Mouse (Mus musculus) MEL (cell line): ENCODE measurements around the gene Kcnt2. TPM values are rescaled to one million over a fixed set of nuclear protein-coding genes. Genes with fewer than 3 reads are reported as not detected.

ENCODE experiments used
- DNase-seq: peaks from one replicate; pipeline ENCODE4 v3.0.0; 2011; ENCODE audit warnings: low read depth, low spot score
- H3K27ac ChIP-seq: 2 replicates; pipeline ENCODE4 v1.5.1; 2012; ENCODE audit warnings: low read depth, mild to moderate bottlenecking, control low read depth, low read length, moderate library complexity; ENCODE audit not compliant: control insufficient read depth
- H3K27me3 ChIP-seq, 2 experiments: fragments of 150-350 bp in 1 of 2; sonication (generic) in 1 of 2; 2 replicates each; pipeline ENCODE4 v1.6.1; 2012; ENCODE audit warnings: low read length in 2 of 2, mild to moderate bottlenecking in 2 of 2, improper control_type of control experiment in 1 of 2, moderate library complexity in 1 of 2; ENCODE audit not compliant: insufficient read depth in 2 of 2, control insufficient read depth in 1 of 2
- H3K36me3 ChIP-seq, 2 experiments: 2 replicates each; pipeline ENCODE4 v1.6.1; 2012 to 2014; ENCODE audit warnings: low read length in 2 of 2, improper control_type of control experiment in 1 of 2, inconsistent platforms in 1 of 2, mild to moderate bottlenecking in 1 of 2; ENCODE audit not compliant: insufficient read depth in 2 of 2, control insufficient read depth in 1 of 2
- H3K4me1 ChIP-seq, 2 experiments: fragments of 150-350 bp in 1 of 2; sonication (generic) in 1 of 2; 2 replicates each; pipeline ENCODE4 v1.6.1; 2012; ENCODE audit warnings: low read length in 2 of 2, improper control_type of control experiment in 1 of 2, mild to moderate bottlenecking in 1 of 2; ENCODE audit not compliant: insufficient read depth in 2 of 2, control insufficient read depth in 1 of 2
- H3K4me3 ChIP-seq, 2 experiments: fragments of 150-350 bp in 1 of 2; sonication (generic) in 1 of 2; 2 replicates each; pipeline ENCODE4 v1.5.1; 2012; ENCODE audit warnings: low read depth in 2 of 2, low read length in 2 of 2, mild to moderate bottlenecking in 2 of 2, moderate library complexity in 2 of 2, control low read depth in 1 of 2, improper control_type of control experiment in 1 of 2; ENCODE audit not compliant: control insufficient read depth in 1 of 2, insufficient read depth in 1 of 2
- H3K79me2 ChIP-seq: 2 replicates; pipeline ENCODE4 v1.6.1; 2012; ENCODE audit warnings: mild to moderate bottlenecking, low read length, moderate library complexity; ENCODE audit not compliant: control insufficient read depth, poor library complexity, insufficient read depth
- H3K9ac ChIP-seq: 2 replicates; pipeline ENCODE4 v1.6.1; 2012; ENCODE audit warnings: low read depth, mild to moderate bottlenecking, control low read depth, low read length, moderate library complexity; ENCODE audit not compliant: control insufficient read depth, poor library complexity, severe bottlenecking
- H3K9me3 ChIP-seq: fragments of 150-350 bp; sonication (generic); replicated peaks from 2 replicates; pipeline ENCODE4 v1.6.1; 2012; ENCODE audit warnings: mild to moderate bottlenecking, low read length, improper control_type of control experiment, moderate library complexity; ENCODE audit not compliant: insufficient read depth
- CTCF ChIP-seq, 3 experiments: IDR thresholded peaks in 2 of 3; conservative IDR thresholded peaks in 1 of 3; 2 replicates each; pipeline ENCODE4 v1.5.1; 2011 to 2012; ENCODE audit warnings: low read length in 3 of 3, low read depth in 2 of 3, mild to moderate bottlenecking in 2 of 3, improper control_type of control experiment in 1 of 3, inconsistent platforms in 1 of 3, mixed read lengths in 1 of 3, moderate library complexity in 1 of 3; ENCODE audit not compliant: control insufficient read depth in 1 of 3, insufficient read depth in 1 of 3, poor library complexity in 1 of 3, severe bottlenecking in 1 of 3
- GABPA ChIP-seq: IDR thresholded peaks from 2 replicates; pipeline ENCODE4 v1.6.1; 2012; ENCODE audit warnings: low read depth, mild to moderate bottlenecking, inconsistent platforms, low read length, improper control_type of control experiment, moderate library complexity
- GATA1 ChIP-seq: IDR thresholded peaks from 2 replicates; pipeline ENCODE4 v1.6.1; 2011; ENCODE audit warnings: low read depth, low read length, improper control_type of control experiment
- HCFC1 ChIP-seq: IDR thresholded peaks from 2 replicates; pipeline ENCODE4 v1.6.1; 2012; ENCODE audit warnings: low read depth, mild to moderate bottlenecking, inconsistent platforms, low read length, improper control_type of control experiment, moderate library complexity
- MAZ ChIP-seq: IDR thresholded peaks from 2 replicates; pipeline ENCODE4 v1.6.1; 2012; ENCODE audit warnings: low read depth, mild to moderate bottlenecking, inconsistent platforms, low read length, improper control_type of control experiment
- MEF2A ChIP-seq: IDR thresholded peaks from 2 replicates; pipeline ENCODE4 v1.6.1; 2014; ENCODE audit warnings: low read depth, mild to moderate bottlenecking, inconsistent platforms, low read length, improper control_type of control experiment; ENCODE audit not compliant: poor library complexity, insufficient replicate concordance, severe bottlenecking; ENCODE audit errors: extremely low read depth
- MXI1 ChIP-seq: IDR thresholded peaks from 2 replicates; pipeline ENCODE4 v1.6.1; 2011; ENCODE audit warnings: mild to moderate bottlenecking, low read depth, low read length, improper control_type of control experiment
- NELFE ChIP-seq: IDR thresholded peaks from 2 replicates; pipeline ENCODE4 v1.6.1; 2011; ENCODE audit warnings: low read depth, low read length, improper control_type of control experiment
- NRF1 ChIP-seq: IDR thresholded peaks from 2 replicates; pipeline ENCODE4 v1.6.1; 2014; ENCODE audit warnings: low read depth, mild to moderate bottlenecking, inconsistent platforms, low read length, improper control_type of control experiment, moderate library complexity; ENCODE audit not compliant: poor library complexity, insufficient read depth, severe bottlenecking
- POLR2AphosphoS2 ChIP-seq: IDR thresholded peaks from 2 replicates; pipeline ENCODE4 v1.6.1; 2011; ENCODE audit warnings: low read length, improper control_type of control experiment
- RAD21 ChIP-seq: IDR thresholded peaks from 2 replicates; pipeline ENCODE4 v1.6.1; 2011; ENCODE audit warnings: mild to moderate bottlenecking, low read depth, low read length, improper control_type of control experiment
- SMC3 ChIP-seq: IDR thresholded peaks from 2 replicates; pipeline ENCODE4 v1.6.1; 2011; ENCODE audit warnings: low read depth, low read length, improper control_type of control experiment
- TCF12 ChIP-seq: IDR thresholded peaks from 2 replicates; pipeline ENCODE4 v1.6.1; 2014; ENCODE audit warnings: low read depth, mild to moderate bottlenecking, inconsistent platforms, low read length, improper control_type of control experiment, moderate library complexity
- UBTF ChIP-seq: IDR thresholded peaks from 2 replicates; pipeline ENCODE4 v1.6.1; 2012; ENCODE audit warnings: low read depth, mild to moderate bottlenecking, inconsistent platforms, low read length, improper control_type of control experiment, moderate library complexity, borderline replicate concordance; ENCODE audit not compliant: insufficient read depth
- ZC3H11A ChIP-seq: IDR thresholded peaks from 2 replicates; pipeline ENCODE4 v1.6.1; 2012; ENCODE audit warnings: low read depth, mild to moderate bottlenecking, inconsistent platforms, low read length, improper control_type of control experiment
- ZNF384 ChIP-seq: IDR thresholded peaks from 2 replicates; pipeline ENCODE4 v1.6.1; 2012; ENCODE audit warnings: low read depth, mild to moderate bottlenecking, inconsistent platforms, low read length, improper control_type of control experiment
- polyA plus RNA-seq, 2 experiments: library from polyadenylated mRNA; stranded (reverse) in 1 of 2; unstranded in 1 of 2; fragments of >175 nt in 1 of 2; fragments of >200 nt in 1 of 2; gene quantifications; 2 replicates each; pipeline versions ENCODE4 v1.2.1 to v1.2.4; 2012; ENCODE audit warnings: low replicate concordance in 2 of 2, low read depth in 1 of 2; ENCODE audit not compliant: insufficient read length in 2 of 2, insufficient read depth in 1 of 2, missing spikeins in 1 of 2
- total RNA-seq: library from RNA; depleted of rRNA; stranded (reverse); fragments of 300-350 nt; gene quantifications from 2 replicates; pipeline ENCODE4 v1.2.3, GENCODE M21; 2012

Kcnt2 gene
- total and polyA plus RNA-seq, 3 experiments: not detected

DNA sequence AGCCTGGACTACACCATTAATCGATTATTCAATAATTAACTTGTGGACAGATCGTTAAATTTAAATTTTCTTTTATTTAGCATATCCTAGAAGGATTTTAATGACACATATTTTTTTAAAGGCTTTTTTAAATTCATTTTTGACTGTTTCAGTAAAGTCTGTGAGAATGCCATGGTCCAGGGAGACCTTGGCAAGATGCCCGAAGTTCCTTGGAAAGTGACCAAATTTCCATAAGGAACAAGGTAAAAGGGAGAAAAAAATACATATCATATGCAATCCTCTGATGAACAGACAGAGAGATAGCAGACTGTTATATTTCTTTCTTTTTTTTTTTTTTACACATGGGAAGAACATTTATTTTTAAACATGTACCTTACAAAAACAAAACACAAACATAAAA lies 296.1 kb downstream of the Kcnt2 start:
- Histone ChIP-seq H3K27me3 (no peaks in the 10 kb centered on the region), H3K4me3 (no peak overlapping the region), H3K27ac (no peak overlapping the region), H3K9me3 (no peaks in the 10 kb centered on the region), H3K36me3 (peaks cover 0 to 4% of the 10 kb centered on the region in 2 experiments; a peak in 2 of 4 replicates), H3K4me1 (peaks cover 0 to 2% of the 10 kb centered on the region in 2 experiments; a peak in 1 of 4 replicates), H3K79me2 (no peaks in the 10 kb centered on the region), H3K9ac (no peak overlapping the region)
- no peak for DNase-seq
- TF ChIP-seq NRF1 (no peak), TCF12 (no peak), NELFE (no peak), MXI1 (no peak), ZNF384 (no peak), GABPA (no peak), MAZ (no peak), MEF2A (no peak), UBTF (no peak), POLR2AphosphoS2 (no peak), GATA1 (no peak)
- TF ChIP-seq, all 39 proteins: peak for 0

GRCm38 (mm10) chr1:140548711-140549110 lies 302.8 kb downstream of the Kcnt2 start:
- Histone ChIP-seq H3K9ac (no peak overlapping the region), H3K9me3 (no peaks in the 10 kb centered on the region), H3K27me3 (no peaks in the 10 kb centered on the region), H3K36me3 (no peaks in the 10 kb centered on the region), H3K4me1 (peaks cover 0 to 2% of the 10 kb centered on the region in 2 experiments; a peak in 1 of 4 replicates), H3K27ac (no peak overlapping the region), H3K79me2 (no peaks in the 10 kb centered on the region), H3K4me3 (no peak overlapping the region)
- peak; percentile 88 for TF ChIP-seq RAD21
- peak; percentile 74 for TF ChIP-seq SMC3
- peak in 1 of 3 experiments; percentile 59; a peak in 2 of 6 replicates for TF ChIP-seq CTCF (IDR thresholded peaks at IDR 0.05 in 2 of 3, conservative IDR thresholded peaks at IDR 0.05 in 1 of 3; ENCODE audit: control insufficient read depth in 1 of 3, insufficient read depth in 1 of 3, low read depth in 2 of 3, low read length in 3 of 3, poor library complexity in 1 of 3, severe bottlenecking in 1 of 3)
- TF ChIP-seq ZC3H11A: peak; percentile 62
- TF ChIP-seq HCFC1: no peak
- peak; percentile 50 for DNase-seq
